Mouse (Mus musculus) neural tube, embryonic 11.5 days (tissue): ENCODE results near the gene Spsb4. TPM values are rescaled to one million over a fixed set of nuclear protein-coding genes. Genes with fewer than 3 reads are reported as not detected.

Experiments
- ATAC-seq: fragments of 200-750 bp; cut with Nextera tagmentation; 2 replicates; pipeline ENCODE4 v1.8.0; 2017; ENCODE audit warnings: moderate number of reproducible peaks, mild to moderate bottlenecking, moderate TSS enrichment, moderate library complexity; ENCODE audit not compliant: insufficient read depth, low FRiP score, low TSS enrichment
- DNase-seq: peaks from one replicate; pipeline ENCODE4 v3.0.0-alpha.2; 2015; ENCODE audit warnings: low spot score
- H3K27ac ChIP-seq: fragments of 300-500 bp; sonication (generic); 2 replicates; pipeline ENCODE4 v1.5.1; 2014; ENCODE audit warnings: low read depth, mild to moderate bottlenecking, low read length
- H3K27me3 ChIP-seq: fragments of 300-500 bp; sonication (generic); 2 replicates; pipeline ENCODE4 v1.6.1; 2014; ENCODE audit warnings: mild to moderate bottlenecking, low read length, mixed read lengths; ENCODE audit not compliant: control insufficient read depth, insufficient read depth
- H3K36me3 ChIP-seq: fragments of 300-500 bp; sonication (generic); 2 replicates; pipeline ENCODE4 v1.6.1; 2014; ENCODE audit warnings: mild to moderate bottlenecking, low read length, moderate library complexity, mixed read lengths; ENCODE audit not compliant: control insufficient read depth, insufficient read depth
- H3K4me1 ChIP-seq: fragments of 300-500 bp; sonication (generic); 2 replicates; pipeline ENCODE4 v1.6.1; 2014; ENCODE audit warnings: low read length, mixed read lengths; ENCODE audit not compliant: control insufficient read depth, insufficient read depth
- H3K4me2 ChIP-seq: fragments of 300-500 bp; sonication (generic); 2 replicates; pipeline ENCODE4 v1.6.1; 2014; ENCODE audit warnings: low read depth, mild to moderate bottlenecking, moderate library complexity
- H3K4me3 ChIP-seq: fragments of 300-500 bp; sonication (generic); 2 replicates; pipeline ENCODE4 v1.5.1; 2014; ENCODE audit warnings: low read depth, low read length
- H3K9ac ChIP-seq: fragments of 300-500 bp; sonication (generic); 2 replicates; pipeline ENCODE4 v1.6.1; 2014; ENCODE audit warnings: mild to moderate bottlenecking, low read length
- H3K9me3 ChIP-seq: fragments of 300-500 bp; sonication (generic); 2 replicates; pipeline ENCODE4 v1.6.1; 2016; ENCODE audit warnings: low read length; ENCODE audit not compliant: control insufficient read depth
- WGBS: fragments of 180-500 bp; shearing (Covaris S2); extraction: QIAGEN DNeasy Blood & Tissue Kit; methylation state at CpG from one replicate; pipeline ENCODE4 v1.1.7; 2014; 5-methylcytosine and 5-hydroxymethylcytosine counted together
- polyA plus RNA-seq: library from polyadenylated mRNA; unstranded; fragments of >200 nt; fragmentation: Nextera tagmentation; extraction: Ambion mirVana; gene quantifications from 2 replicates; pipeline ENCODE4 v1.2.1, GENCODE M21; 2014

Spsb4 gene
- polyA plus RNA-seq, 1 experiment from 2014 or later, result 125 TPM

GRCm38 (mm10) chr9:96957298-96957865, 61.3 kb downstream of the Spsb4 start:
- Histone ChIP-seq H3K9me3 (no peaks in the 10 kb centered on the region), H3K4me1 (peaks cover 31% of the 10 kb centered on the region), H3K9ac (no peak overlapping the region), H3K4me3 (no peak overlapping the region), H3K27me3 (no peaks in the 10 kb centered on the region), H3K36me3 (no peaks in the 10 kb centered on the region; the same call in 1 of the 2 replicates), H3K4me2 (no peak overlapping the region), H3K27ac (peak overlapping the region; percentile 71)
- DNase-seq, result no peak
- no peak for ATAC-seq
- WGBS, result 47% methylated on average over 6 of the region's 6 CpGs

- Histone ChIP-seq H3K4me3 (no peak overlapping the region), H3K36me3 (no peaks in the 10 kb centered on the region; the same call in 1 of the 2 replicates), H3K9ac (no peak overlapping the region), H3K4me2 (no peak overlapping the region), H3K27ac (peak overlapping the region; percentile 71; the same call in 1 of the 2 replicates), H3K27me3 (no peaks in the 10 kb centered on the region), H3K9me3 (no peaks in the 10 kb centered on the region), H3K4me1 (peaks cover 34% of the 10 kb centered on the region)
- 35% methylated on average over 6 of the region's 6 CpGs for WGBS
- ATAC-seq (no peak), DNase-seq (no peak)
Observed at GRCm38 (mm10) chr9:96956646-96957297, 61.9 kb downstream of the Spsb4 start.

- Histone ChIP-seq H3K4me1 (peaks cover 37% of the 10 kb centered on the region), H3K4me3 (no peak overlapping the region), H3K27me3 (no peaks in the 10 kb centered on the region), H3K27ac (no peak overlapping the region), H3K4me2 (no peak overlapping the region), H3K9ac (no peak overlapping the region), H3K9me3 (no peaks in the 10 kb centered on the region), H3K36me3 (no peaks in the 10 kb centered on the region; the same call in 1 of the 2 replicates)
- ATAC-seq, result no peak
- no peak for DNase-seq
- 87% methylated on average over 15 of the region's 15 CpGs for WGBS
Observed at GRCm38 (mm10) chr9:96954063-96954809, 64.4 kb downstream of the Spsb4 start.

DNA sequence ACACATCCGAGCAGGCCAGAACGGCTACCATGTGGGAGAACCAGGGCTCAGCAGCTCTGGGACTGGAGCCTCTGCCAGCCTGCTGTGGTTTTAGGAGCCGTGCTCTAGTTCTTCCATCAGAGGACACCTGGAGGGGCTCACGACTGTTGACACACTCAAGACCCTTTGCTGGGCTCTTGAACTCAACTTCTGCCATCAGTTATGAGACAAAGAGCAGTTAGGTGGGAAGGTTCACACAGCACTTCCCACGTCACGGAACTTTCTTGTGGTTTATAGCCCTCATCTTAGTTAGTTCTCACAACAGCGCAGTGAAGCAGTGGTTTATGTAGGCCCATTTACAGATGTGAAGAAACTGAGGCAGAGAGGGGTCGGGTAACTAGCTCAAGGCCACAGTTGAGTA, 65.2 kb downstream of the Spsb4 start:
- H3K4me1 ChIP-seq, result peaks cover 31% of the 10 kb centered on the region
- H3K27ac ChIP-seq, result no peak overlapping the region
- H3K36me3 ChIP-seq, result no peaks in the 10 kb centered on the region; the same call in 1 of the 2 replicates
- DNase-seq (no peak), ATAC-seq (no peak)
- no peak overlapping the region for H3K9ac ChIP-seq
- no peak overlapping the region for H3K4me2 ChIP-seq
- H3K9me3 ChIP-seq, result no peaks in the 10 kb centered on the region
- no peaks in the 10 kb centered on the region for H3K27me3 ChIP-seq
- WGBS, result 88% methylated on average over 8 of the region's 8 CpGs
- H3K4me3 ChIP-seq, result no peak overlapping the region

DNA sequence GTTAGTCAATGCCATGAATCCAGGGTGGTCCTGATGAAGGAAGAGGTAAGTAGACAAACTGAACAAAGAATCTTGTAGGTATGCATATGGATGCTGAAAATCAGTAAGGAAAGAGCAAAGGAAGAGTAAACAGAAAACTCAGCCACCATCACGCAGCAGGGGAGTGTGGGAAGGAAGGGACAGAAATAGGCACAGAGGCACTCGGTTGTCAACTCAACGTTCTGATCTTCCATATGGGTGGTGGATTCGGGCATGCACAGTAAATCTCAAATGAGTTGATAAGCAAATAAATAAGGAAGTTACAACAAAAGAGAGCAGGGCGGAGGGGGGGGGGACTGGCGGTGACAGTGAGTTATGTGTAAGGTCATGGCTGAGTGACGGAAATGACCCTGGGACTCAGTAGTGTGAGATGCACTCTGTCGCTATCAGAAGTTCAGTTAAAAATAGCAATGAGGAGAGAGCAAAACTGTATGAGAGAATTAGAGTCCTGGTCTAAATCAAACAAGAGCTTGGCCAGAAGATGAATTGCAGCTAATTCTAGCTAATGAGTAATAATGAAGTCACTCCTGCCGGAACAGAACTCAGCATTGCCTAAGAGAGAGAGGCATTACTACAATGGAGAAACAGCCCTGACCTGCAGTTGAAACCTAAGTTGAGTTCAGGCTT, 66.2 kb downstream of the Spsb4 start:
- H3K9ac ChIP-seq, result no peak overlapping the region
- no peaks in the 10 kb centered on the region for H3K9me3 ChIP-seq
- H3K36me3 ChIP-seq, result no peaks in the 10 kb centered on the region; the same call in 1 of the 2 replicates
- H3K4me3 ChIP-seq, result no peak overlapping the region
- H3K4me2 ChIP-seq, result no peak overlapping the region
- no peaks in the 10 kb centered on the region for H3K27me3 ChIP-seq
- no peak for ATAC-seq
- 64% methylated on average over 9 of the region's 9 CpGs for WGBS
- DNase-seq, result no peak
- H3K4me1 ChIP-seq, result peaks cover 21% of the 10 kb centered on the region
- H3K27ac ChIP-seq, result no peak overlapping the region

- Histone ChIP-seq H3K9me3 (no peaks in the 10 kb centered on the region), H3K4me2 (no peak overlapping the region), H3K27me3 (no peaks in the 10 kb centered on the region), H3K4me3 (no peak overlapping the region), H3K36me3 (no peaks in the 10 kb centered on the region; the same call in 1 of the 2 replicates), H3K9ac (no peak overlapping the region), H3K4me1 (peaks cover 14% of the 10 kb centered on the region), H3K27ac (no peak overlapping the region)
- DNase-seq (no peak), ATAC-seq (no peak)
- 96% methylated on average over 9 of the region's 9 CpGs for WGBS
Observed at GRCm38 (mm10) chr9:96949551-96949950, 69.1 kb downstream of the Spsb4 start.

- no peak overlapping the region for H3K27ac ChIP-seq
- H3K36me3 ChIP-seq, result no peaks in the 10 kb centered on the region; the same call in 1 of the 2 replicates
- no peak overlapping the region for H3K9ac ChIP-seq
- no peaks in the 10 kb centered on the region for H3K27me3 ChIP-seq
- H3K4me1 ChIP-seq, result peaks cover 8% of the 10 kb centered on the region
- 80% methylated on average over 5 of the region's 5 CpGs for WGBS
- ATAC-seq (no peak), DNase-seq (no peak)
- H3K9me3 ChIP-seq, result no peaks in the 10 kb centered on the region
- no peak overlapping the region for H3K4me3 ChIP-seq
- no peak overlapping the region for H3K4me2 ChIP-seq
Observed at GRCm38 (mm10) chr9:96948546-96948945, 70.1 kb downstream of the Spsb4 start.

DNA sequence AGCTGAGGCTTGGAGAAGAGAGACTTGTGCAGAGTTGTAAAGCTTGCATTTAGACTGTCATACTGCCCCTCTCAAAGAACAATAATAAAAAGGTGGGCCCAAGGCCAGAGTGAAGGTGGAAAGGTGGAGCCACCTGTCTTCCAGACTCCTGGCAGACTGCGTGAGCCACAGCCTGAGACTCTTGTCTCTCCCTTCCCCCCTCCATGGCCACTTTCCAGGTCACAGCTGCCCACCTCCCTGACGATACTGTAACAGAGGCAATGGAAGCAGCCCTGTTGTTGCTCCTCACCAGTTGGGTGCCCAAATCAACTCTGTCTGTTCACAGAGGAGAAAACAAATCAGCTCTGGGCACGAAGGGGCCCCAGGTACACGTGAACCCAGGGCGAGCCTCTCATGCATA, 71.5 kb downstream of the Spsb4 start:
- Histone ChIP-seq H3K27ac (no peak overlapping the region), H3K36me3 (peaks cover 9% of the 10 kb centered on the region), H3K9me3 (no peaks in the 10 kb centered on the region), H3K9ac (no peak overlapping the region), H3K4me1 (peaks cover 6% of the 10 kb centered on the region; the same call in 1 of the 2 replicates), H3K4me3 (no peak overlapping the region), H3K27me3 (no peaks in the 10 kb centered on the region), H3K4me2 (no peak overlapping the region)
- 92% methylated on average over 5 of the region's 5 CpGs for WGBS
- no peak for ATAC-seq
- no peak for DNase-seq
